Mouse (Mus musculus): ENCODE results near the gene Tusc2.

DNA sequence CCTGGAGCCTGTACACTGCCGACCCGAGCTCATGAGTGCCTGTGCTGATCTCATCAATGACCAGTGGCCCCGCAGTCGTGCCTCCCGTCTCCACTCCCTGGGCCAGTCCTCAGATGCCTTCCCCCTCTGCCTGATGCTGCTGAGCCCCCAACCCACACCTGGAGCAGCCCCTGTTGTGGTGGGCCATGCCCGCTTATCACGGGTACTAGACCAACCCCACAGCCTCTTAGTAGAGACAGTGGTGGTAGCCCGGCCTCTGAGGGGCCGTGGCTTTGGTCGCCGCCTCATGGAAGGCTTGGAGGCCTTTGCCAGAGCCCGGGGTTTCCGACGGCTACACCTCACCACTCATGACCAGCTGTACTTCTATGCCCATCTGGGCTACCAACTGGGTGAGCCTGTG lies 20.1 kb downstream of the Tusc2 start:
- TF ChIP-seq CTCF (IDR thresholded peaks at IDR 0.05; ENCODE audit: low read depth, low read length) (no peak), POLR2A (IDR thresholded peaks at IDR 0.05; ENCODE audit: extremely low read depth, insufficient read depth, low read length) (no peak)
